Mouse (Mus musculus): ENCODE measurements at regions not wholly inside any gene's neighbourhood (a gene's known extent, or its start where the extent isn't known, plus 50 kb on each side); places are given as distances from the start of the nearest gene placed in this dataset.

DNA sequence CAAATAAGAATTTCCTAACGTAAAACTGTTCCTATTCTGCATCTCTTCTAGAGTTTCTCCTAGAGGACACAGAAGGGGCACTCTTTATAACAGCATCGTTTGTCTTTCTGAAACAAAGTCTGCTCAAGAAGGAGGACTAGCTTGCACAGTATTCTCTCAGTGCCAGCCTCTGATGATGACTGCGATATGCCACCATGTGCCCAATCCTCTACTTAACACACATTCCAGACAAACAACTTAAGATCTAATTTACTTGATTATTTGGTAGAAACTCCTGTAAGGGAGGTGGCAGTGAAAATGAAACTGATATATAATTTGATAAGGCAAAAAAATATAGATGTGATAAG lies 139.9 kb downstream of the Klf6 start:
- no peak for TF ChIP-seq EP300 (IDR thresholded peaks at IDR 0.05; ENCODE audit: insufficient read depth, low read depth, low read length)
- TF ChIP-seq POLR2A (IDR thresholded peaks at IDR 0.05; ENCODE audit: insufficient read depth, low read depth, low read length) = no peak
- TF ChIP-seq CTCF (IDR thresholded peaks at IDR 0.05) = no peak

All from heart, adult 2 months (tissue).